ENCODE assay signal across 8 mouse cellular contexts in genomic region chr14:16366174-16366889, GRCm38 (mm10). TPM values are rescaled to one million over a fixed set of nuclear protein-coding genes. Genes with fewer than 3 reads are reported as not detected.
DNase-seq lines count a peak whose midpoint lies in the region; ATAC-seq and TF ChIP-seq lines count a peak whose summit lies in the region.

No protein-coding gene starts in this region.

- H3K9ac ChIP-seq in heart, embryonic 14.5 days (ENCODE audit: low read length): peak overlapping the region; percentile 99

- ATAC-seq in heart, embryonic 14.5 days (ENCODE audit: insufficient number of reproducible peaks, insufficient read depth, low FRiP score, low read depth): no peak
- ATAC-seq in G1E (ENCODE audit: extremely low read depth, insufficient number of reproducible peaks, low FRiP score, poor library complexity, severe bottlenecking): peak; percentile 8; the same call in 1 of the 2 replicates

- peak overlapping the region; percentile 98 to 99 for H3K27ac ChIP-seq in heart, embryonic 14.5 days (replicated peaks in 1 of 2; ENCODE audit: control insufficient read depth in 1 of 2, insufficient read depth in 1 of 2, low read depth in 2 of 2, low read length in 2 of 2)
- H3K27ac ChIP-seq in small intestine, adult 2 months (ENCODE audit: insufficient read depth, low read depth, low read length): peak overlapping the region; percentile 97

- TF ChIP-seq CTCF in G1E (IDR thresholded peaks at IDR 0.05; ENCODE audit: low read depth, low read length): no peak
- no peak for TF ChIP-seq CTCF in small intestine, adult 2 months (IDR thresholded peaks at IDR 0.05; ENCODE audit: extremely low read depth, insufficient read length, insufficient replicate concordance, low read depth, low read length)

- H3K27me3 ChIP-seq in heart, embryonic 14.5 days (ENCODE audit: control insufficient read depth, insufficient read depth, low read length): no peaks in the 10 kb centered on the region
- no peaks in the 10 kb centered on the region for H3K27me3 ChIP-seq in G1E (ENCODE audit: insufficient read depth, low read length)
- no peaks in the 10 kb centered on the region for H3K27me3 ChIP-seq in small intestine, adult 2 months (ENCODE audit: control insufficient read depth, insufficient read depth, low read length)

- peak overlapping the region; percentile 84 for H3K4me2 ChIP-seq in heart, embryonic 14.5 days (ENCODE audit: low read length)

- peak overlapping the region; percentile 93 to 95 for H3K4me3 ChIP-seq in heart, embryonic 14.5 days (ENCODE audit: control insufficient read depth in 1 of 2, insufficient read depth in 1 of 2, low read depth in 1 of 2, low read length in 2 of 2)
- H3K4me3 ChIP-seq in G1E (ENCODE audit: low read depth, low read length): peak overlapping the region; percentile 86
- peak overlapping the region; percentile 92 for H3K4me3 ChIP-seq in small intestine, adult 2 months (ENCODE audit: low read depth, low read length)

- TF ChIP-seq POLR2A in small intestine, adult 2 months (IDR thresholded peaks at IDR 0.05; ENCODE audit: low read depth, low read length): no peak

- WGBS in heart, embryonic 14.5 days: 6% methylated on average over 16 of the region's 16 CpGs
- WGBS in small intestine, adult 2 months: 1% methylated on average over 16 of the region's 16 CpGs

- peaks cover 0 to 16% of the 10 kb centered on the region in 2 experiments; a peak in 3 of 4 replicates for H3K4me1 ChIP-seq in heart, embryonic 14.5 days (ENCODE audit: control insufficient read depth in 2 of 2, insufficient read depth in 2 of 2, low read length in 2 of 2)
- peaks cover 18% of the 10 kb centered on the region for H3K4me1 ChIP-seq in G1E (ENCODE audit: insufficient read depth, low read depth, low read length)
- H3K4me1 ChIP-seq in small intestine, adult 2 months (ENCODE audit: control insufficient read depth, insufficient read depth, insufficient read length, low read length): peaks cover 4% of the 10 kb centered on the region

- H3K9me3 ChIP-seq in heart, embryonic 14.5 days (ENCODE audit: control insufficient read depth, low read length): no peaks in the 10 kb centered on the region
- H3K9me3 ChIP-seq in G1E (replicated peaks): no peaks in the 10 kb centered on the region

- no peaks in the 10 kb centered on the region for H3K36me3 ChIP-seq in heart, embryonic 14.5 days (ENCODE audit: control insufficient read depth, insufficient read depth, low read length)
- peaks cover 6% of the 10 kb centered on the region for H3K36me3 ChIP-seq in G1E (replicated peaks)
- no peaks in the 10 kb centered on the region for H3K36me3 ChIP-seq in small intestine, adult 2 months (ENCODE audit: control insufficient read depth, insufficient read depth, low read length)

- no peak for DNase-seq in heart, postnatal 14 days
- DNase-seq in G1E (ENCODE audit: low spot score): no peak
- peak; percentile 12 for DNase-seq in fibroblast of lung, adult 2 months (ENCODE audit: low read depth)
- DNase-seq in liver: peak; percentile 65
- no peak for DNase-seq in cerebellum, adult 8-10 months
- no peak for DNase-seq in gastrocnemius, postnatal 36 days

- intact Hi-C loops in heart, postnatal 14 days (cut with DNase I): loop anchor here (5.0 to 10.0 kb wide), 2 partner anchors 49 to 1012 kb away; no protein-coding TSS in a partner anchor
- intact Hi-C loops in gastrocnemius, postnatal 36 days (cut with DNase I): loop anchor here (5.0 kb wide), 1 partner anchor 124 kb away; no protein-coding TSS in a partner anchor

RNA-seq across cellular contexts. Expression of gene Top2b, which starts 1.4 kb away (rescaled TPM):
- 46.5 and 56.0 TPM in 2 replicates for polyA plus RNA-seq in heart, embryonic 14.5 days (2014; fragmentation: Nextera tagmentation; extraction: Ambion mirVana)
- total RNA-seq in heart, postnatal 14 days (2021): 10 to 100 TPM; 75.5 to 80.6 TPM
- total RNA-seq in G1E (2014; fragmentation: Nextera tagmentation) (256 and 347 TPM in 2 replicates), G1E (2017) (195 and 215 TPM in 2 replicates)
- 14.8 and 17.7 TPM in 2 replicates for polyA plus RNA-seq in G1E (2012)
- polyA plus RNA-seq in small intestine, adult 2 months (2012; rRNA removed): 1.3 and 1.7 TPM in 2 replicates
- 10 to 100 TPM; 29.8 to 32.5 TPM for total RNA-seq in gastrocnemius, postnatal 36 days (2021)

Comparison
In these comparisons a context has a peak if more than half of its experiments do, and no peak if none do; other contexts are left out.
1. DNase-seq: peak in fibroblast of lung, adult 2 months (single experiment) and liver (single experiment); none in heart, postnatal 14 days (0 of 2), G1E (single experiment), cerebellum, adult 8-10 months (single experiment) and gastrocnemius, postnatal 36 days (0 of 2).
2. Peak in every context shown above with its lines, with median percentiles within 50 percentile points of each other: H3K4me3 ChIP-seq.